Mouse (Mus musculus): ENCODE measurements at regions not wholly inside any gene's neighbourhood (a gene's known extent, or its start where the extent isn't known, plus 50 kb on each side); places are given as distances from the start of the nearest gene placed in this dataset.

- TF ChIP-seq EP300 (IDR thresholded peaks at IDR 0.05; ENCODE audit: low read depth) (no peak), CTCF (IDR thresholded peaks at IDR 0.05; ENCODE audit: low read depth) (no peak)
Measured at GRCm38 (mm10) chr8:35114031-35114430, 651.6 kb upstream of the Gm19410 start.
